Mouse (Mus musculus) cerebellum, adult 2 months (tissue): ENCODE data around the gene Xbp1.

Source experiments
- CTCF ChIP-seq: fragments of 200-500 bp; IDR thresholded peaks from 2 replicates; pipeline ENCODE4 v1.5.1; 2011; ENCODE audit warnings: low read depth, mild to moderate bottlenecking, control low read depth, low read length, moderate library complexity, borderline replicate concordance; ENCODE audit not compliant: insufficient read depth
- POLR2A ChIP-seq: fragments of 200-500 bp; IDR thresholded peaks from 2 replicates; pipeline ENCODE4 v1.6.1; 2011; ENCODE audit warnings: low read length, control low read depth, borderline replicate concordance; ENCODE audit not compliant: insufficient read depth

GRCm38 (mm10) chr11:5542482-5543185 is 22.2 kb downstream of the Xbp1 start:
- no peak for TF ChIP-seq CTCF
- no peak for TF ChIP-seq POLR2A
